Mouse (Mus musculus): ENCODE measurements around the gene Arhgap18. TPM values are rescaled to one million over a fixed set of nuclear protein-coding genes. Genes with fewer than 3 reads are reported as not detected.

Gene Arhgap18
- polyA plus RNA-seq, 1 experiment, result 10.7 TPM

- peak; percentile 85 for DNase-seq
- Histone ChIP-seq H3K4me1 (ENCODE audit: control insufficient read depth, insufficient read depth, low read length) (peaks cover 8% of the 10 kb centered on the region; the same call in 1 of the 2 replicates), H3K4me3 (ENCODE audit: insufficient read depth, low read depth, low read length) (no peak overlapping the region), H3K27me3 (replicated peaks; ENCODE audit: control insufficient read depth, insufficient read depth, low read length) (no peaks in the 10 kb centered on the region), H3K27ac (ENCODE audit: insufficient read depth, low read depth, low read length) (peak overlapping the region; percentile 73), H3K36me3 (ENCODE audit: control insufficient read depth, insufficient read depth, low read length) (no peaks in the 10 kb centered on the region)
- 38% methylated on average over 9 of the region's 9 CpGs for WGBS
- no peak for TF ChIP-seq CTCF (conservative IDR thresholded peaks at IDR 0.05; ENCODE audit: insufficient read depth, insufficient read length, low read depth, low read length)
- TF ChIP-seq POLR2A (IDR thresholded peaks at IDR 0.05; ENCODE audit: low read depth, low read length), result no peak
Measured at GRCm38 (mm10) chr10:26828412-26829137, 75.4 kb downstream of the Arhgap18 start.

GRCm38 (mm10) chr10:26832068-26832467 lies 78.8 kb downstream of the Arhgap18 start:
- Histone ChIP-seq H3K4me1 (ENCODE audit: control insufficient read depth, insufficient read depth, low read length) (peaks cover 15% of the 10 kb centered on the region; the same call in 1 of the 2 replicates), H3K27me3 (replicated peaks; ENCODE audit: control insufficient read depth, insufficient read depth, low read length) (no peaks in the 10 kb centered on the region), H3K27ac (ENCODE audit: insufficient read depth, low read depth, low read length) (no peak overlapping the region), H3K4me3 (ENCODE audit: insufficient read depth, low read depth, low read length) (no peak overlapping the region), H3K36me3 (ENCODE audit: control insufficient read depth, insufficient read depth, low read length) (no peaks in the 10 kb centered on the region)
- TF ChIP-seq POLR2A (IDR thresholded peaks at IDR 0.05; ENCODE audit: low read depth, low read length) (no peak), CTCF (conservative IDR thresholded peaks at IDR 0.05; ENCODE audit: insufficient read depth, insufficient read length, low read depth, low read length) (no peak)
- 91% methylated on average over 3 of the region's 3 CpGs for WGBS
- DNase-seq, result no peak

GRCm38 (mm10) chr10:26832669-26833249 lies 79.5 kb downstream of the Arhgap18 start:
- Histone ChIP-seq H3K36me3 (ENCODE audit: control insufficient read depth, insufficient read depth, low read length) (no peaks in the 10 kb centered on the region), H3K27ac (ENCODE audit: insufficient read depth, low read depth, low read length) (no peak overlapping the region), H3K27me3 (replicated peaks; ENCODE audit: control insufficient read depth, insufficient read depth, low read length) (no peaks in the 10 kb centered on the region), H3K4me3 (ENCODE audit: insufficient read depth, low read depth, low read length) (no peak overlapping the region), H3K4me1 (ENCODE audit: control insufficient read depth, insufficient read depth, low read length) (peaks cover 15% of the 10 kb centered on the region; the same call in 1 of the 2 replicates)
- 97% methylated on average over 3 of the region's 3 CpGs for WGBS
- DNase-seq, result no peak
- TF ChIP-seq CTCF (conservative IDR thresholded peaks at IDR 0.05; ENCODE audit: insufficient read depth, insufficient read length, low read depth, low read length), result no peak; the same call in 1 of the 2 replicates
- no peak for TF ChIP-seq POLR2A (IDR thresholded peaks at IDR 0.05; ENCODE audit: low read depth, low read length)

- no peak overlapping the region for H3K27ac ChIP-seq (ENCODE audit: insufficient read depth, low read depth, low read length)
- H3K36me3 ChIP-seq (ENCODE audit: control insufficient read depth, insufficient read depth, low read length), result no peaks in the 10 kb centered on the region
- no peaks in the 10 kb centered on the region for H3K27me3 ChIP-seq (replicated peaks; ENCODE audit: control insufficient read depth, insufficient read depth, low read length)
- H3K4me3 ChIP-seq (ENCODE audit: insufficient read depth, low read depth, low read length), result no peak overlapping the region
- peak; percentile 76 for DNase-seq
- TF ChIP-seq POLR2A (IDR thresholded peaks at IDR 0.05; ENCODE audit: low read depth, low read length) (no peak), CTCF (conservative IDR thresholded peaks at IDR 0.05; ENCODE audit: insufficient read depth, insufficient read length, low read depth, low read length) (no peak)
- peaks cover 12% of the 10 kb centered on the region; the same call in 1 of the 2 replicates for H3K4me1 ChIP-seq (ENCODE audit: control insufficient read depth, insufficient read depth, low read length)
- WGBS, result 30% methylated on average over 3 of the region's 3 CpGs
Measured at GRCm38 (mm10) chr10:26833393-26833792, 80.2 kb downstream of the Arhgap18 start.

DNA sequence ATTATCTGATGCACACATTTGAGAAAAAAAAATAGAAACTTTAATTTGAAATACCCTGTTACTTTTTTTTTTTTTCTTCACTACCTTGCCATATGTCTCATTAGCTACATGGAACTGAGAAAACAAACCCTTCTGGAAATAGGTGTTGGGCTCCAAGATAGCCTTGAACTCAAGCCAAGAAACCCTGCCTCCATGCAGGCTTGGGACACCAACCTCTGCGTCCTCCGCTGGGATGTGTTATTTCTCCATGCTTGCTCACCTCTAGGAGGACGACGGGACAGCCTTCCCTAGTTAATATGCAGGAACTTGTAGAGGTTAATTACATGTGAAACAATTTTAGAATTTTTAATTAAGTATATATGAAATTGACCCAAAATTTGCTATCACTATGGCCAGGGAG lies 96.1 kb downstream of the Arhgap18 start:
- 79% methylated on average over 4 of the region's 4 CpGs for WGBS
- TF ChIP-seq CTCF (conservative IDR thresholded peaks at IDR 0.05; ENCODE audit: insufficient read depth, insufficient read length, low read depth, low read length), result no peak
- TF ChIP-seq POLR2A (IDR thresholded peaks at IDR 0.05; ENCODE audit: low read depth, low read length), result no peak
- Histone ChIP-seq H3K27me3 (replicated peaks; ENCODE audit: control insufficient read depth, insufficient read depth, low read length) (no peaks in the 10 kb centered on the region), H3K4me3 (ENCODE audit: insufficient read depth, low read depth, low read length) (no peak overlapping the region), H3K4me1 (ENCODE audit: control insufficient read depth, insufficient read depth, low read length) (no peaks in the 10 kb centered on the region), H3K27ac (ENCODE audit: insufficient read depth, low read depth, low read length) (no peak overlapping the region), H3K36me3 (ENCODE audit: control insufficient read depth, insufficient read depth, low read length) (no peaks in the 10 kb centered on the region; the same call in 1 of the 2 replicates)
- no peak for DNase-seq

- DNase-seq, result no peak
- Histone ChIP-seq H3K4me3 (ENCODE audit: insufficient read depth, low read depth, low read length) (no peak overlapping the region), H3K27ac (ENCODE audit: insufficient read depth, low read depth, low read length) (no peak overlapping the region), H3K36me3 (ENCODE audit: control insufficient read depth, insufficient read depth, low read length) (no peaks in the 10 kb centered on the region; the same call in 1 of the 2 replicates), H3K27me3 (replicated peaks; ENCODE audit: control insufficient read depth, insufficient read depth, low read length) (no peaks in the 10 kb centered on the region), H3K4me1 (ENCODE audit: control insufficient read depth, insufficient read depth, low read length) (no peaks in the 10 kb centered on the region)
- no peak for TF ChIP-seq POLR2A (IDR thresholded peaks at IDR 0.05; ENCODE audit: low read depth, low read length)
- no peak for TF ChIP-seq CTCF (conservative IDR thresholded peaks at IDR 0.05; ENCODE audit: insufficient read depth, insufficient read length, low read depth, low read length)
- 63% methylated on average over 6 of the region's 6 CpGs for WGBS
Measured at GRCm38 (mm10) chr10:26849854-26850253, 96.6 kb downstream of the Arhgap18 start.

- H3K4me1 ChIP-seq (ENCODE audit: control insufficient read depth, insufficient read depth, low read length), result no peaks in the 10 kb centered on the region
- no peaks in the 10 kb centered on the region for H3K27me3 ChIP-seq (replicated peaks; ENCODE audit: control insufficient read depth, insufficient read depth, low read length)
- H3K36me3 ChIP-seq (ENCODE audit: control insufficient read depth, insufficient read depth, low read length), result no peaks in the 10 kb centered on the region; the same call in 1 of the 2 replicates
- TF ChIP-seq POLR2A (IDR thresholded peaks at IDR 0.05; ENCODE audit: low read depth, low read length), result no peak
- no peak for TF ChIP-seq CTCF (conservative IDR thresholded peaks at IDR 0.05; ENCODE audit: insufficient read depth, insufficient read length, low read depth, low read length)
- no peak overlapping the region for H3K27ac ChIP-seq (ENCODE audit: insufficient read depth, low read depth, low read length)
- 85% methylated on average over 5 of the region's 5 CpGs for WGBS
- no peak overlapping the region for H3K4me3 ChIP-seq (ENCODE audit: insufficient read depth, low read depth, low read length)
- no peak for DNase-seq
Measured at GRCm38 (mm10) chr10:26854556-26855100, 101.4 kb downstream of the Arhgap18 start.

Measured in kidney, adult 2 months (tissue).